Mouse (Mus musculus): ENCODE measurements around the gene Il17re.

DNA sequence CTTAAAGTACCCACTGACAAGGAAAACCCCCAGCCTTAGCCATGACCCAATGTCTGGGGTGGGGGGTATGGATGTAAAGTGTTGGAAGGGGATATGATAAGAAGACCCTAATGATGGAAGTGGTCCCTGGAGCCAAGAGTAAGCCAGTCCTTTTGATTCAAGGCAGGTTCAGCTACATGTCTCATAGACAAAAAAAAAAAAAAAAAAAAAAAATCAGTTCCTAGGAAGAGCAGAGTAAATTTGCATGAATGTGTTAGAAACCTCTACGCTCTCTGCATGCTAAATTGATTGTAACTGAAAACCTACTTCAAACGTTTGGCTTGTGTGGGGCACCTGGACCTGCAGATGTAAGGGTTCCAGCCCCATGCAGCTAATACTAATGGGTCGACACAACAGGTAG is 26.5 kb upstream of the Il17re start:
- TF ChIP-seq MAFK (IDR thresholded peaks at IDR 0.05; ENCODE audit: insufficient read depth, low read depth, low read length) (no peak), ZC3H11A (IDR thresholded peaks at IDR 0.05; ENCODE audit: borderline replicate concordance, low read depth, low read length) (no peak), ZNF384 (IDR thresholded peaks at IDR 0.05; ENCODE audit: low read depth, low read length) (no peak), HCFC1 (IDR thresholded peaks at IDR 0.05; ENCODE audit: borderline replicate concordance, insufficient read depth, low read length) (no peak), CHD2 (IDR thresholded peaks at IDR 0.05; ENCODE audit: low read depth, low read length) (no peak)
